Mouse (Mus musculus): ENCODE measurements around the gene Abi3bp. TPM values are rescaled to one million over a fixed set of nuclear protein-coding genes. Genes with fewer than 3 reads are reported as not detected.
A peak's percentile ranks its signal among the peaks of the same experiment; 100 is the strongest.

Abi3bp gene
- total and polyA plus RNA-seq, 3 experiments = 0.03 TPM; not detected in 2

GRCm38 (mm10) chr16:56696448-56696847, 218.8 kb downstream of the Abi3bp start:
- H3K27me3 ChIP-seq (ENCODE audit: control insufficient read depth in 1 of 2, insufficient read depth in 2 of 2, low read length in 2 of 2) = no peaks in the 10 kb centered on the region
- no peak overlapping the region for H3K27ac ChIP-seq (ENCODE audit: control insufficient read depth, low read depth, low read length)
- no peaks in the 10 kb centered on the region; a peak in 1 of 4 replicates for H3K4me1 ChIP-seq (ENCODE audit: control insufficient read depth in 1 of 2, insufficient read depth in 2 of 2, low read length in 2 of 2)
- no peak overlapping the region for H3K9ac ChIP-seq (ENCODE audit: control insufficient read depth, low read depth, low read length, poor library complexity, severe bottlenecking)
- H3K4me3 ChIP-seq (ENCODE audit: control insufficient read depth in 1 of 2, insufficient read depth in 1 of 2, low read depth in 2 of 2, low read length in 2 of 2) = no peak overlapping the region
- no peak for TF ChIP-seq USF2 (IDR thresholded peaks at IDR 0.05; ENCODE audit: borderline replicate concordance in 1 of 2, insufficient read depth in 1 of 2, low read depth in 1 of 2, low read length in 2 of 2)
- TF ChIP-seq MYC (IDR thresholded peaks at IDR 0.05; ENCODE audit: low read depth, low read length) = no peak
- no peak for TF ChIP-seq ZMIZ1 (IDR thresholded peaks at IDR 0.05; ENCODE audit: low read depth, low read length)
- no peak for TF ChIP-seq MAZ (IDR thresholded peaks at IDR 0.05; ENCODE audit: low read depth, low read length)
- no peak for TF ChIP-seq KAT2A (conservative IDR thresholded peaks at IDR 0.05; ENCODE audit: low read depth, low read length)
- no peak for TF ChIP-seq USF1 (IDR thresholded peaks at IDR 0.05; ENCODE audit: low read depth, low read length)
- TF ChIP-seq CTCF (IDR thresholded peaks at IDR 0.05 in 2 of 3, conservative IDR thresholded peaks at IDR 0.05 in 1 of 3; ENCODE audit: control insufficient read depth in 1 of 3, insufficient read depth in 1 of 3, low read depth in 2 of 3, low read length in 3 of 3, poor library complexity in 1 of 3, severe bottlenecking in 1 of 3) = no peak
- TF ChIP-seq MAFK (IDR thresholded peaks at IDR 0.05; ENCODE audit: borderline replicate concordance, low read depth, low read length) = no peak
- no peak for TF ChIP-seq NRF1 (IDR thresholded peaks at IDR 0.05; ENCODE audit: insufficient read depth, low read depth, low read length, poor library complexity, severe bottlenecking)
- no peak for TF ChIP-seq GABPA (IDR thresholded peaks at IDR 0.05; ENCODE audit: low read depth, low read length)
- TF ChIP-seq CHD1 (IDR thresholded peaks at IDR 0.05; ENCODE audit: low read depth, low read length) = no peak
- no peak for TF ChIP-seq GATA1 (IDR thresholded peaks at IDR 0.05; ENCODE audit: low read depth, low read length)
- H3K36me3 ChIP-seq (ENCODE audit: control insufficient read depth in 1 of 2, insufficient read depth in 2 of 2, low read length in 2 of 2) = peaks cover 0 to 64% of the 10 kb centered on the region in 2 experiments; a peak in 2 of 4 replicates
- no peak for DNase-seq (ENCODE audit: low read depth, low spot score)
- H3K9me3 ChIP-seq (replicated peaks; ENCODE audit: insufficient read depth, low read length) = no peaks in the 10 kb centered on the region
- H3K79me2 ChIP-seq (ENCODE audit: control insufficient read depth, insufficient read depth, low read length, poor library complexity) = no peaks in the 10 kb centered on the region

- no peak overlapping the region for H3K4me3 ChIP-seq (ENCODE audit: control insufficient read depth in 1 of 2, insufficient read depth in 1 of 2, low read depth in 2 of 2, low read length in 2 of 2)
- peaks cover 2% of the 10 kb centered on the region; the same call in 1 of the 2 replicates for H3K79me2 ChIP-seq (ENCODE audit: control insufficient read depth, insufficient read depth, low read length, poor library complexity)
- TF ChIP-seq EP300 (IDR thresholded peaks at IDR 0.05; ENCODE audit: low read depth in 1 of 2, low read length in 2 of 2) = no peak
- TF ChIP-seq MYB (IDR thresholded peaks at IDR 0.05; ENCODE audit: low read depth, low read length) = no peak
- TF ChIP-seq MEF2A (IDR thresholded peaks at IDR 0.05; ENCODE audit: extremely low read depth, insufficient replicate concordance, low read depth, low read length, poor library complexity, severe bottlenecking) = no peak
- peak; percentile 38; the same call in 1 of the 2 replicates for TF ChIP-seq MAFK (IDR thresholded peaks at IDR 0.05; ENCODE audit: borderline replicate concordance, low read depth, low read length)
- TF ChIP-seq E2F4 (IDR thresholded peaks at IDR 0.05; ENCODE audit: borderline replicate concordance, low read depth, low read length) = no peak
- H3K9me3 ChIP-seq (replicated peaks; ENCODE audit: insufficient read depth, low read length) = no peaks in the 10 kb centered on the region
- no peak for DNase-seq (ENCODE audit: low read depth, low spot score)
- no peaks in the 10 kb centered on the region for H3K4me1 ChIP-seq (ENCODE audit: control insufficient read depth in 1 of 2, insufficient read depth in 2 of 2, low read length in 2 of 2)
- no peak overlapping the region for H3K9ac ChIP-seq (ENCODE audit: control insufficient read depth, low read depth, low read length, poor library complexity, severe bottlenecking)
- H3K27ac ChIP-seq (ENCODE audit: control insufficient read depth, low read depth, low read length) = no peak overlapping the region
- no peaks in the 10 kb centered on the region for H3K27me3 ChIP-seq (ENCODE audit: control insufficient read depth in 1 of 2, insufficient read depth in 2 of 2, low read length in 2 of 2)
- peaks cover 0 to 64% of the 10 kb centered on the region in 2 experiments; a peak in 2 of 4 replicates for H3K36me3 ChIP-seq (ENCODE audit: control insufficient read depth in 1 of 2, insufficient read depth in 2 of 2, low read length in 2 of 2)
Observed at GRCm38 (mm10) chr16:56700898-56701297, 223.2 kb downstream of the Abi3bp start.
